Mouse (Mus musculus) G1E-ER4 (cell line): ENCODE measurements around the gene Tinf2. TPM values are rescaled to one million over a fixed set of nuclear protein-coding genes. Genes with fewer than 3 reads are reported as not detected.

Experiments
- GATA1 ChIP-seq: IDR thresholded peaks from one replicate; pipeline ENCODE4 v1.8.0; 2012; ENCODE audit warnings: low read length, inconsistent platforms
- polyA plus RNA-seq: library from polyadenylated mRNA; stranded (reverse); fragments of >175 nt; gene quantifications from 2 replicates; pipeline ENCODE4 v1.2.3, GENCODE M21; 2012

The Tinf2 gene
- polyA plus RNA-seq, 1 experiment: 52.2 TPM

- TF ChIP-seq GATA1: no peak
These were observed 21.6 kb downstream of the Tinf2 start, which contains the start of gene Mdp1 for GRCm38 (mm10) chr14:55659960-55660573. Mdp1 (minus strand) TSS chr14:55660508.

- no peak for TF ChIP-seq GATA1
These were observed 23.6 kb downstream of the Tinf2 start for GRCm38 (mm10) chr14:55658011-55658410.

- TF ChIP-seq GATA1: no peak
These were observed 24.7 kb downstream of the Tinf2 start for GRCm38 (mm10) chr14:55656935-55657334.

DNA sequence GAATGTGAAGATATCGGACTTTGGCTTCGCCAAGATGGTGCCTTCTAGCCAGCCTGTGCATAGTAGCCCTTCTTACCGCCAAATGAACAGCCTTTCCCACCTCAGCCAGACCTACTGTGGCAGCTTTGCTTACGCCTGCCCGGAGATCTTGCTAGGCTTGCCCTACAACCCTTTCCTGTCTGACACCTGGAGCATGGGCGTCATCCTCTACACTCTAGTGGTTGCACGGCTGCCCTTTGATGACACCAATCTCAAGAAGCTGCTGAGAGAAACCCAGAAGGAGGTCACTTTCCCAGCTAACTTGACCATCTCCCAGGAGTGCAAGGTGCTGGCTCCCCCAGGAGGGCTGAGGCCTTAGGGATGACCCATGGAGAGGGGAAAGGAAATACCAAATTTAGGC, 30.1 kb downstream of the Tinf2 start:
- TF ChIP-seq GATA1: no peak

DNA sequence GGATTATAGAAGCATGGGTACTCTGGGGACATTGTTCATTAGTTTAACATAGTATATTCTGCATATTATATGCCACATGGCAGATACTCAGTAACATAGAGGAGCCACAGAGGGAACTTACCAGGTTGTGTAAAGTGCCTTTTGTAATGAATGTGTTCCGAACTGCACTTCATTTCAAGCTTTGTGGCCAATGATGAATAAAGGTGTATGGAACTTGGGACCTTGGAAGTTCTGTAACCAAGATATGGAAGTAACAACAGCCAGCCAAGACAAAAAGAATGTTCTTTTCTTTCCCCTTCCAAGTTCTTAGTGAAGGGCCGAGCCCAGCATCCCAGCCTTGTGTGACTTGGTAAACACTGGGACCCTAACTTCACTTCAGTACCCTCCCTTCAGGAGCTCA, 31.7 kb downstream of the Tinf2 start, which contains the start of gene Tssk4:
Tssk4 (plus strand) TSS at position 301 of the 400 bp plus-strand sequence.
- TF ChIP-seq GATA1: no peak

- no peak for TF ChIP-seq GATA1
These were observed 37.2 kb downstream of the Tinf2 start for GRCm38 (mm10) chr14:55644261-55644888.

DNA sequence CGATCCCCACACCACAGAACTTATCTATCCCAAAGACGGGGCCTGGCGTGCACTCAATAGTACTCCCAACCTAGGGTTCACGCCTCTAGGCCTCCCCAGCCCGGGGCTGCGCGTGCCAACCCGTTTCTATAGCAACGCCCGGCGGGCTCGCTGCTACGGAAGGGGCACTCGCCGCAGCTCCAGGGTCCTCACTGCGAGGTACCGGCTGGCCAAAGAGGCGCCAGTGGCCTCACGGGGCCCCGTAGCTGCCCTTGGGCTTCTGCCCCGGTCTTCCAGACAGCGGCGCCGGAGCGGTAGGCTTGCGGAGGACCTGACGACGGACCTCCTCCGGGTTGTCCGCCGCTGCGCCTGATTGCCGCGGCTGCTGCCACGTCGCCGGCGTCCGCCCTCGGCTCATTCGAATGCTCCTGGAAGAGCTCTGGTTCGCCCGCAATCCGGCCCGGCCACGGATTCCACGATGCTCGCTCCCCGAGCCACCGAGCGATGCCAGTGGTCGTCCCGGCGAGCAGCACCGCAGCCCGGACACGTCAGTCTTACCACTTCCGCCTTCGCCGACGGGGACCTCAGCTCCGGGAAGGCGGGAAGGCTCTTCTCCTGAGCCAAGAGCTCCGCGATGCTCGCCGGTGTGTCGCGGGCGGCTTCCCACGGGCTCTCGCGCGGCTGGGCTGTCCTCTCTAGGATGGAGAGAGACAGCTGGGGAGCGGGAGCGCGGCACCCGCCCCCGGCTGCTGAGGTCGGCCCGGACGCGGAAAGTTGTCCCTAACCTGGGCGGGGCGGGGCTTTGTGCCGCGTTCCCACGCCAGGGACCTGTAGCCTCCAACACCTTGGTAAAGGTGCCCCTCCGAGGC, 38.3 kb downstream of the Tinf2 start, which contains the start of gene Tm9sf1:
Tm9sf1 (minus strand) TSS at position 747 of the 848 bp plus-strand sequence.
- no peak for TF ChIP-seq GATA1

DNA sequence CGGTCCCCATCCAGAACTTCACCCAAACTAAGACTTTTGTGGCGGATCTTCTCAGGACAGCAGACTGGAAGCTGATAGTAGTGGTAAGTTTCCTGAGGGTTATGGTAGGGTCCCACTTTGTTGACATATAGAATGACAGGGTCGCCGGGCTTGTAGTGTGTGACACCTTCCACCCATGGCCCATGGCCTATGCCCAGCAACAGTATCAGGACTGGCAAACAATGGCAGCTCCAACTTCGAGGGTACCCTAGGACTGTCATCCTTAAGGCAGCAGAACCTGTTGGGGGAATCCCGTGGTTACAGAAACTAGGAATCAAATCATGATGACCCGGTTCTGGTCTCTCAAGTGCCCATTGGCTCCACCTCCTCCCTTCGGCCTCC, 39.0 kb downstream of the Tinf2 start:
- no peak for TF ChIP-seq GATA1

DNA sequence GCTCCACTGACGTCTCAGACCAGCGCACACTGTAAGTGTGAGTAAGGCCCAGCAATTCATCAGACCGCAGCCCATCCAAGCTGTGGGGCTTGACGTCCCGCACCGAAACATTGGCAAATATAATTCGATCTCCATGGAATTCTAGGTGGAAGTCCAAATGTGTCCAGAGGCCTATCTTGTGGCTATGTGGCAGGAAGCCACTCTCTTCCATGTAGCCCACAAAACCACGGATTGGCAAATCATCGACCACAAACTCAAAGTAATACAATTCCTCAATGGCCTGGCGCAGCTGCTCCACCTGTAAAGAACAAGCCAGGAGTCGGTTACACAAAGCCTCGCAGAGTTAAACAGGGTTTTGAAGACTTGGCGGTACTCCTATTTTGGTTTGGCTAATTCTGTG, 40.3 kb downstream of the Tinf2 start:
- no peak for TF ChIP-seq GATA1

DNA sequence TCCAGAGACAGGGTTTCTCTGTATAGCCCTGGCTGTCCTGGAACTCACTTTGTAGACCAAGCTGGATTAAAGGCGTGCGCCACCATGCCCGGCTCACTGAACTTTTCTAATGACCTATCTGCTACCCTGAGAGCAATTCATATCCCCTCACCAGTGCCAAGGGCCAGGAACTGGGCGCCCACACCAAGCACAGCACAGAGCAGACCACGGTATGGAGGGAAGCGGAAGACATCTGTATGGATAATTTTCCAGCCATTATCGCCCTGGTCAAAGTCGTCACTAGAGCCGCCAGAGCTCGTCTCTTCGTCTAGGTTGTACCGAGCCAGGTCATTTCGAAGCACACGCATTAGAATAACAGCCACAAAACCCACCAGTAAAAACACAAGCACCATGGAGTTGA, 40.8 kb downstream of the Tinf2 start:
- TF ChIP-seq GATA1: no peak

- TF ChIP-seq GATA1: no peak
These were observed 43.8 kb downstream of the Tinf2 start, which contains the start of gene Gm49378 for GRCm38 (mm10) chr14:55637795-55638194. Gm49378 (minus strand) TSS chr14:55637895.

GRCm38 (mm10) chr14:55635523-55636007, 46.1 kb downstream of the Tinf2 start, which contains the start of gene Ipo4:
Ipo4 (minus strand) TSS chr14:55635957.
- TF ChIP-seq GATA1: no peak

- TF ChIP-seq GATA1: no peak
These were observed 46.6 kb downstream of the Tinf2 start for GRCm38 (mm10) chr14:55634874-55635522.

- TF ChIP-seq GATA1: no peak
These were observed 52.3 kb downstream of the Tinf2 start for GRCm38 (mm10) chr14:55629312-55629711.

DNA sequence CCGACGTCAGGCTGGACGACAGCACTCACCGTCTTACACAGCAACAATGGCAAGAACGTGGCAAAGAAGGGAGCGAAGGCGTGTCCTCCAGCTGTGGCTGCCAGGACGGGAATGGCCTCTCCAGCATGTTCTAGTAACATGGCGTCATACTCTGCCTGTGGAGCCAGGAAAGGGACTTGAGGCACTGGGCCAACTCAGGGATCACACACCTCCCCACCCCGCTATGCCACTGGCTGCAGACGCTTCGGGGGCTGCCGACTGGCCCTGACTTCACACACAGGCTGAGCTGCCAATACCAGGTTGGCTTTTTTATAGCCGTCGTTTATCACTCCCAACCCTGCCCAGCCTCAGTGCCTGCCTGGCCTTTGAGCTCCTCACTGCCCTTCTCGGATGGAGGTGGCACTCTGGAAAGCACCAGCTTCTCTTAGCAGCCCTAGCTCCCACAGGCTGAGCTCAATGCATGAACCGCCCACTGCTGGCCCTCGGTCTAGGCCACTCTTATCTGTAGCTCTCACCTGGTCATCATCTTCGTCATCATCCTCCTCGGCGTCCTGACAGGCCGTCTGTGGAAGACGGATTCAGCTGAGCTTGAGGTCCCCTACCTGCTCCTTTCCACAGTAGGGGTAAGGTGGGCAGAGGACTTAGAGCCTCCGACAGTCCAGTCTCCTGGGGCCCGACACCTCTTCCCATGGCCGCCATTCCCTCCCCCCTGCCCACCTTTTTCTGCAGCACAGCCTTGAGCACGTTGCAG, 53.4 kb downstream of the Tinf2 start:
- no peak for TF ChIP-seq GATA1

Other genes starting within 250 kb of the Tinf2 start
- 70.2 and 97.5 TPM in 2 replicates for gene Dhrs4, start 203.1 kb downstream of the Tinf2 start, polyA plus RNA-seq
- gene Carmil3, start 191.2 kb downstream of the Tinf2 start, polyA plus RNA-seq: 5.7 and 6.3 TPM in 2 replicates
- gene Cpne6, start 171.4 kb downstream of the Tinf2 start, polyA plus RNA-seq: 0.09 TPM in 1 of 2 replicates, not detected in the other
- gene Nrl, start 156.8 kb downstream of the Tinf2 start, polyA plus RNA-seq: not detected in 2 replicates
- gene Pck2, start 141.6 kb downstream of the Tinf2 start, polyA plus RNA-seq: 36.2 and 48.8 TPM in 2 replicates
- 39.9 and 43.0 TPM in 2 replicates for gene Dcaf11, start 121.8 kb downstream of the Tinf2 start, polyA plus RNA-seq
- gene A730061H03Rik, start 121.4 kb downstream of the Tinf2 start, polyA plus RNA-seq: 0.41 TPM in 1 of 2 replicates, not detected in the other
- not detected in 2 replicates for gene Fitm1, start 106.2 kb downstream of the Tinf2 start, polyA plus RNA-seq
- 110 and 154 TPM in 2 replicates for gene Psme1, start 103.7 kb downstream of the Tinf2 start, polyA plus RNA-seq
- gene Emc9, start 96.5 kb downstream of the Tinf2 start, polyA plus RNA-seq: 21.8 and 22.3 TPM in 2 replicates
- 36.7 and 49.5 TPM in 2 replicates for gene Psme2, start 90.7 kb downstream of the Tinf2 start, polyA plus RNA-seq
- 27.7 and 31.5 TPM in 2 replicates for gene Rnf31, start 90.1 kb downstream of the Tinf2 start, polyA plus RNA-seq
- 18.0 and 38.7 TPM in 2 replicates for gene Irf9, start 78.2 kb downstream of the Tinf2 start, polyA plus RNA-seq
- gene Rec8, start 63.8 kb downstream of the Tinf2 start, polyA plus RNA-seq: 51.2 and 93.7 TPM in 2 replicates
- 50.5 and 123 TPM in 2 replicates for gene Ipo4, start 45.9 kb downstream of the Tinf2 start, polyA plus RNA-seq
- gene Gm49378, start 43.9 kb downstream of the Tinf2 start, polyA plus RNA-seq: 3.7 TPM in 1 of 2 replicates, not detected in the other
- gene Tm9sf1, start 38.0 kb downstream of the Tinf2 start, polyA plus RNA-seq: 14.7 and 17.9 TPM in 2 replicates
- gene Tssk4, start 31.6 kb downstream of the Tinf2 start, polyA plus RNA-seq: 0.24 TPM in 2 replicates
- gene Mdp1, start 21.3 kb downstream of the Tinf2 start, polyA plus RNA-seq: 13.0 and 22.6 TPM in 2 replicates
- 24.5 and 33.3 TPM in 2 replicates for gene Gmpr2, start 9.9 kb downstream of the Tinf2 start, polyA plus RNA-seq
- 115 and 142 TPM in 2 replicates for gene Nedd8, start 9.7 kb downstream of the Tinf2 start, polyA plus RNA-seq
- gene Tgm1, start 32.1 kb upstream of the Tinf2 start, polyA plus RNA-seq: 7.5 and 9.0 TPM in 2 replicates
- 19.2 and 26.8 TPM in 2 replicates for gene Rabggta, start 40.4 kb upstream of the Tinf2 start, polyA plus RNA-seq
- 2.0 and 3.8 TPM in 2 replicates for gene Dhrs1, start 63.9 kb upstream of the Tinf2 start, polyA plus RNA-seq
- 49.1 and 80.2 TPM in 2 replicates for gene Nop9, start 63.9 kb upstream of the Tinf2 start, polyA plus RNA-seq
- not detected in 2 replicates for gene Cideb, start 76.6 kb upstream of the Tinf2 start, polyA plus RNA-seq
- gene Ltb4r2, start 79.6 kb upstream of the Tinf2 start, polyA plus RNA-seq: not detected in 2 replicates
- gene Ltb4r1, start 84.1 kb upstream of the Tinf2 start, polyA plus RNA-seq: 0.21 TPM in 1 of 2 replicates, not detected in the other
- gene Adcy4, start 102.3 kb upstream of the Tinf2 start, polyA plus RNA-seq: 0.01 and 0.06 TPM in 2 replicates
- gene Ripk3, start 107.0 kb upstream of the Tinf2 start, polyA plus RNA-seq: 0.28 and 0.29 TPM in 2 replicates
- 0.04 TPM in 1 of 2 replicates, not detected in the other for gene Nfatc4, start 141.3 kb upstream of the Tinf2 start, polyA plus RNA-seq
- gene Nynrin, start 172.2 kb upstream of the Tinf2 start, polyA plus RNA-seq: 0.05 and 0.06 TPM in 2 replicates
- 0.08 and 0.09 TPM in 2 replicates for gene Cbln3, start 202.6 kb upstream of the Tinf2 start, polyA plus RNA-seq
- gene Khnyn, start 203.1 kb upstream of the Tinf2 start, polyA plus RNA-seq: 15.0 and 15.8 TPM in 2 replicates
- gene Sdr39u1, start 218.5 kb upstream of the Tinf2 start, polyA plus RNA-seq: not detected in 2 replicates